Mouse (Mus musculus): ENCODE data around the gene Fgfr2. TPM values are rescaled to one million over a fixed set of nuclear protein-coding genes. Genes with fewer than 3 reads are reported as not detected.

Fgfr2 gene
- polyA plus RNA-seq, 1 experiment = 14.8 TPM

DNA sequence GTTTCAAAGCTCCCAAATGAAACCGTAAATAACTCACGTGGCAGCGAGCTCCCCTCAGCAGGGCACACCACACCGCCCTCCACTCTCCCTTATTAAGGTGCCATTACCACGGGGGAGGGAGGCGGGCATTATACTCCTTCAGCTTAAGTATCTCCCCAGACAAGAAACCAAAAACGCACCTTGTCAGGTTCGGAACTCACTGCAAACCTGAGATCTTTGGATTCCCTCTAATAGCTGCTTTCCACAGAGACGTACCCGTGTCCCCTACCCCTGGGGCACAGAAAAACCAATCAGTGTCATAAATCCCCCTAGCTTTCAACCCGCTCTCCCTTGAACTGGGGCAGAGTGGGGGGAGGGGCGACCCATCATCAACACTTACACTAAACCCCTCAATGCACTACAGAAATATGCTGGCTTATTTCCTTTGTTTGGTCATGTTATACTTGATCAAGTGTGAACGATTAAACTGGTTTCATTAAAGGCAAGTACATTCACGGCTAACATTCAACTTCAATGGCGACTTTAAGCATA, 2.9 kb downstream of the Fgfr2 start:
- H3K4me1 ChIP-seq (ENCODE audit: control insufficient read depth, insufficient read depth, low read length) = peaks cover 20% of the 10 kb centered on the region; the same call in 1 of the 2 replicates
- TF ChIP-seq CTCF (conservative IDR thresholded peaks at IDR 0.05; ENCODE audit: insufficient read depth, insufficient read length, low read depth, low read length) (no peak), POLR2A (IDR thresholded peaks at IDR 0.05; ENCODE audit: low read depth, low read length) (no peak)
- no peak for DNase-seq
- no peaks in the 10 kb centered on the region for H3K36me3 ChIP-seq (ENCODE audit: control insufficient read depth, insufficient read depth, low read length)
- WGBS = 34% methylated on average over 15 of the region's 15 CpGs
- H3K27me3 ChIP-seq (replicated peaks; ENCODE audit: control insufficient read depth, insufficient read depth, low read length) = no peaks in the 10 kb centered on the region
- H3K4me3 ChIP-seq (ENCODE audit: insufficient read depth, low read depth, low read length) = no peak overlapping the region
- H3K27ac ChIP-seq (ENCODE audit: insufficient read depth, low read depth, low read length) = peak overlapping the region; percentile 1; the same call in 1 of the 2 replicates

DNA sequence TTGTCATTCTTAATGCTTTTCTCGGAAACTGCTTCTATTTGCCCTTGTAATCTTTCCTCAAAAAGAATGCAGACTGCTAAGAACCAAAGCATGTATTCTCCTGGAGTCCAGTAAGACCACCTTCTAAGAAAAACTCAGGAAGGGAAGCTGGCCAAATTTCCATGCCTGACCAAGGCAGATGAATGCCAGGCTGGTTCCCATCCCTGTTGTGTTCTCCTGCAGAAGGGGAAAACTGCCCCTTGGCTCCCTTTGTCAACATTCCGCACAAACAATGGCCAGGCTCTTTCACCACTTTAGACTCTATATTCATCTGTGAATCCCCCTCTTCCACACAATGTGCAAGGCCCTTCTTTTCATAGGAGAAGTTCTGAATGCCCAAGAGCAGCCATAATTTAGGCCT, 5.3 kb downstream of the Fgfr2 start:
- TF ChIP-seq POLR2A (IDR thresholded peaks at IDR 0.05; ENCODE audit: low read depth, low read length) (no peak), CTCF (conservative IDR thresholded peaks at IDR 0.05; ENCODE audit: insufficient read depth, insufficient read length, low read depth, low read length) (no peak)
- Histone ChIP-seq H3K27me3 (replicated peaks; ENCODE audit: control insufficient read depth, insufficient read depth, low read length) (no peaks in the 10 kb centered on the region), H3K36me3 (ENCODE audit: control insufficient read depth, insufficient read depth, low read length) (no peaks in the 10 kb centered on the region), H3K4me1 (ENCODE audit: control insufficient read depth, insufficient read depth, low read length) (peaks cover 43% of the 10 kb centered on the region), H3K4me3 (ENCODE audit: insufficient read depth, low read depth, low read length) (no peak overlapping the region), H3K27ac (ENCODE audit: insufficient read depth, low read depth, low read length) (no peak overlapping the region)
- no peak for DNase-seq
- WGBS = 54% methylated on average over 2 of the region's 2 CpGs

DNA sequence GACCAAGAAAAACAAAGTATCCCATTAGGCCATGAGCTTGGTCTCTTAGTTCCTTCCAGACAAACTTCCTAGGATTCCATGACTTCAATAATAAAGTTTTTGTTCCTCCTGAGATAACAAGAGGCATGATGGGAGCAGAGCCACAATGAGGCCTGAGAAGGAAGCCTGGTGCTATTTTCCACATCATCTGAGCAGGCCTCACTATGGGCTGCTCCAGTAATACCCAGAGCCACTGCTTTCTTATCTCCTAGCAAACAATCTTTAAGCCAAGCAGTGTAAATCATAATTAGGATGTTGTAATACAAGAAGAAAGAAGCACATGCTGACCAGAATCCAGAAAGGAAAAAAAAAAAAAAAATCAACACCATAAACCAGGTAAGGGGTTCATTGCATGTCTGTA, 6.6 kb downstream of the Fgfr2 start:
- Histone ChIP-seq H3K4me3 (ENCODE audit: insufficient read depth, low read depth, low read length) (no peak overlapping the region), H3K27ac (ENCODE audit: insufficient read depth, low read depth, low read length) (no peak overlapping the region), H3K36me3 (ENCODE audit: control insufficient read depth, insufficient read depth, low read length) (no peaks in the 10 kb centered on the region), H3K4me1 (ENCODE audit: control insufficient read depth, insufficient read depth, low read length) (peaks cover 56% of the 10 kb centered on the region), H3K27me3 (replicated peaks; ENCODE audit: control insufficient read depth, insufficient read depth, low read length) (no peaks in the 10 kb centered on the region)
- no peak for DNase-seq
- TF ChIP-seq CTCF (conservative IDR thresholded peaks at IDR 0.05; ENCODE audit: insufficient read depth, insufficient read length, low read depth, low read length) (no peak), POLR2A (IDR thresholded peaks at IDR 0.05; ENCODE audit: low read depth, low read length) (no peak)

DNA sequence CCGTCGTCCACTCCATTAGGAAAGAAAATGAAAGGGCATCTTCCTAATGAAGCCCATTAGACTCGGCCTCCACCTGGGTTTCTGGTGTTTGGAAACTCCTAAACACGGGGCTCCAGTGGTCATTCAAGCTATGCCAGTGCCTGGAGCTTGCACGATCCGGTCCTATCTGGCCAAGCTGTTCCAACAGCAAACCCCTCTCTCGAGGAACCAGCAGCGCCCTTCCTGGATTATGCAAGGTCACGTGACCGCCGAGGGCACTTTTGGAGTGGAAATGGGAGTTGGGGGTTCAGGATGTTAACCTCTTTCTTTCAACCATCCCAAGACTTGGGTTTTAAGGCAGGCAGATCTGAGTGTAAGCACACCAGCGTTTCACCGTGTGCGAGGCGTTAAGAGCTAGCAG, 7.3 kb downstream of the Fgfr2 start:
- TF ChIP-seq CTCF (conservative IDR thresholded peaks at IDR 0.05; ENCODE audit: insufficient read depth, insufficient read length, low read depth, low read length) = no peak
- TF ChIP-seq POLR2A (IDR thresholded peaks at IDR 0.05; ENCODE audit: low read depth, low read length) = no peak
- no peaks in the 10 kb centered on the region for H3K36me3 ChIP-seq (ENCODE audit: control insufficient read depth, insufficient read depth, low read length)
- peak overlapping the region; percentile 85 for H3K27ac ChIP-seq (ENCODE audit: insufficient read depth, low read depth, low read length)
- 10% methylated on average over 15 of the region's 15 CpGs for WGBS
- peak overlapping the region; percentile 24 for H3K4me3 ChIP-seq (ENCODE audit: insufficient read depth, low read depth, low read length)
- no peaks in the 10 kb centered on the region for H3K27me3 ChIP-seq (replicated peaks; ENCODE audit: control insufficient read depth, insufficient read depth, low read length)
- H3K4me1 ChIP-seq (ENCODE audit: control insufficient read depth, insufficient read depth, low read length) = peaks cover 58% of the 10 kb centered on the region
- DNase-seq = peak; percentile 82

DNA sequence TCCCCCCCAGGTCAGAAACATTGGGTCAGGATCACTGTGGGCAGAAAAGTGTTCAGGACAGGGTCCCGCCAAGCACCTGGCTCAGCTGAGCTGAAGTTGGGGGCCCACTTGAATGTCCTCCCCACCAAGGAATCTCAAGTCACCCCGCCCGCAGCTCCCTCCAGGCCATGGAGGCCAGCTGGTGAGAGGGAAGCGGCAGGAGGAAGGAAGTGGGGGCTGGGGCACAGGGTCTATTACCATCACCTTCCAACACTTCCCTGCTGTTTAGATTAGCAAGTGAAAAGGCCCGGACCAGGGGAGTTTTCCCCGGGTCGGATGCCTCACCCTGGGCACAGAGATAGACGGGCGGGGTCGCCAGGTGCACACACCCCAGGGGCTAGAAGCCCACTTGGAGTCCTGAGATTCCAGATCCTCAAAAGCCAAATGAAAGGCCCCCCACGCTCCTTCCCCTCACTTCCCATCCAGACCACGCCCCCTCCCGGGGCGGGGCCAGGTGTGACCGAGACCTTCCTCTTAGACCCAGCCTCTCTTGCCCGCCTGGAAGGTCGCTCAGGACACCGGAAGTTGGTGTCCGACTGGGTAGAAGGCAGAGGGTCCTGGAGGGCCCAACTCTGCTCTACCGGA, 8.2 kb downstream of the Fgfr2 start:
- Histone ChIP-seq H3K27me3 (replicated peaks; ENCODE audit: control insufficient read depth, insufficient read depth, low read length) (no peaks in the 10 kb centered on the region), H3K4me1 (ENCODE audit: control insufficient read depth, insufficient read depth, low read length) (peaks cover 57% of the 10 kb centered on the region), H3K36me3 (ENCODE audit: control insufficient read depth, insufficient read depth, low read length) (no peaks in the 10 kb centered on the region), H3K4me3 (ENCODE audit: insufficient read depth, low read depth, low read length) (no peak overlapping the region), H3K27ac (ENCODE audit: insufficient read depth, low read depth, low read length) (peak overlapping the region; percentile 19; the same call in 1 of the 2 replicates)
- 23% methylated on average over 20 of the region's 20 CpGs for WGBS
- TF ChIP-seq CTCF (conservative IDR thresholded peaks at IDR 0.05; ENCODE audit: insufficient read depth, insufficient read length, low read depth, low read length) (no peak), POLR2A (IDR thresholded peaks at IDR 0.05; ENCODE audit: low read depth, low read length) (no peak)
- DNase-seq = peak; percentile 64

DNA sequence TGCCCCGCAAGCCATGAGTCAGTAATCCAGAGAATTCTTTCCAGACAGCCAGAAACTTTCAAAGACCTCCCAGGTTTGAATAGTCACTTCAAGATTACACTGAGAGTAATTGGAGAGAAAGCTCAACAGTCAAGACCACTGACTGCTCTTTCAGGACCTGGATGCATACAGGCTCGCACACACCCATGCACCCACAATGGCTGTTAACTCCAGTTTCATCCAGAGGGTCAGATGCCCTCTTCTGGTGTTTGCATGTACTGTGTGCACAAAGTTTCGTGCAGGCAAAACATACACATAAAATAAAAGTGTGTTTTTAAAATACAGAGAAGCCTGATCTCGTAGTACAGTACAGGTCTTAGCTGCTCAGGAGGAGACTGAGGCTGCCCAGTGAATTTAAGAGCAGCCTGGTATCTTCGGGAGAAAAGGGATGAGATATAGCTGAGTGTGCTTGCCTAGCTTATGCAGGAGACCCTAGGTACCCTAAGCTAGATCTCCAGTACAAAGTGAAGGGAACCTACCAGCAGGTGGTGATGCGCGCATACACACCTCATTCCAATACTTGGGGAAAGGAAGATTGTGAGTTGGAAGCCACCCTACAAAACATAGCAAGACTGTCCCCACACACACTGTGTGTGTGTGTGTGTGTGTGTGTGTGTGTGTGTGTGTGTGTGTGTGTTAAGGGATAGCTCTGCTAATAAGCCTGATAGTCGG, 9.8 kb downstream of the Fgfr2 start:
- peak overlapping the region; percentile 85 for H3K27ac ChIP-seq (ENCODE audit: insufficient read depth, low read depth, low read length)
- no peaks in the 10 kb centered on the region for H3K36me3 ChIP-seq (ENCODE audit: control insufficient read depth, insufficient read depth, low read length)
- 67% methylated on average over 8 of the region's 8 CpGs for WGBS
- H3K27me3 ChIP-seq (replicated peaks; ENCODE audit: control insufficient read depth, insufficient read depth, low read length) = no peaks in the 10 kb centered on the region
- no peak for DNase-seq
- TF ChIP-seq POLR2A (IDR thresholded peaks at IDR 0.05; ENCODE audit: low read depth, low read length) (no peak), CTCF (conservative IDR thresholded peaks at IDR 0.05; ENCODE audit: insufficient read depth, insufficient read length, low read depth, low read length) (no peak)
- peaks cover 67% of the 10 kb centered on the region for H3K4me1 ChIP-seq (ENCODE audit: control insufficient read depth, insufficient read depth, low read length)
- H3K4me3 ChIP-seq (ENCODE audit: insufficient read depth, low read depth, low read length) = no peak overlapping the region

DNA sequence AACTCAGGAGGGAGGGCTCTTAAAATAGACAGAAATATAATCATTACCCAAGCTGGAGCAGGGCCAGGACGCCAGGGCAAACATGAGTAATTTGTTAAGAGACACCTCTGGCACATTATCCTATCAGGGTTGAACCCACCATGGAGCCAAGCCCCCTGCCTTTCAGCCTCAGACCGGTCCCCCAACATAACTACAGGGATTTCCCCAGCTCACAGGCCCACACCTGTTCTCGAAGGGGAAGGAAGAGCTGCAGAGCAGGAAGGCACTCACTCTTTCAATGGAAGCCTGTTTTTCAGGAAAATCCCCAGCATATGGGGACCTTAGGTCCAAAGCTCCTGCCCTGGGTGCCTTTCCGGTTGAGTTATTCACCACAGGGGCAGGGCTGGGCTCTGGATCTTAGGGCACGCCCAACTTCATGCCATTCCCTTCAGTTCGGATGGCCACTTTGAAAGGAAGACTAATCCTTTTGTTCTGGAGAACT, 10.8 kb downstream of the Fgfr2 start:
- Histone ChIP-seq H3K27me3 (replicated peaks; ENCODE audit: control insufficient read depth, insufficient read depth, low read length) (no peaks in the 10 kb centered on the region), H3K36me3 (ENCODE audit: control insufficient read depth, insufficient read depth, low read length) (no peaks in the 10 kb centered on the region), H3K27ac (ENCODE audit: insufficient read depth, low read depth, low read length) (peak overlapping the region; percentile 85), H3K4me1 (ENCODE audit: control insufficient read depth, insufficient read depth, low read length) (peaks cover 66% of the 10 kb centered on the region), H3K4me3 (ENCODE audit: insufficient read depth, low read depth, low read length) (no peak overlapping the region)
- peak; percentile 91 for DNase-seq
- TF ChIP-seq CTCF (conservative IDR thresholded peaks at IDR 0.05; ENCODE audit: insufficient read depth, insufficient read length, low read depth, low read length) (no peak), POLR2A (IDR thresholded peaks at IDR 0.05; ENCODE audit: low read depth, low read length) (no peak)
- WGBS = 19% methylated on average over 6 of the region's 6 CpGs

Data from kidney, adult 2 months (tissue).